In the genomic region with DNA sequence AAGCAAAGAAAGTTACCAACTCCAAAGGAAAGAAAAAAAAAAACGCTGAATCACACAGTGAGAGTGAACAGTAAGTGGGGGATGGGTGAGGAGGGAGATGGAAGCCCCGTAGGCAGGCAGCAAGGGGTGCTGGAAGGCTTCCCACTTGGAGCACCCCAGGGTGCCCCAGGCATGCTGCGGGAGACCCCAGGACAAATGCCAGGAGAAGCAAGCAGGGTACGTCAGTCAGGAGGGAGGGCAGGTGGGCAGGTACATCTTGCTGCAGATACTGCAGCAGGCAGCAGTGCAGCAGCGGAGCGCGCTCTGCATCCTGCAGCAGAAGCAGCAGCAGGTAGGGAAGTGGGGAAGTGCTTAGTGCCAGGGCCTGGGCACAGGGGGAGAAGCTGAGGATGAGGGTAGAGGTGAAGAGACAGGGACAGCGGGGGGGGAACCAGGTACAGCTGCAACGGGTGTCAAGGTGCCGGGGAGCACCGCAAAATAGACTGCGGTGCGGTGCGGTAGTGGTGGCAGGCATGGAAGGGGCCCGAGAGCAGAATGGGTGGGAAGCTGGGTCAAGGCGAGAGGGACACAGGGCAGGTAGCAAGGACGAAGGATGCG, we compare ENCODE assay signal across 8 mouse cellular contexts. TPM values are rescaled to one million over a fixed set of nuclear protein-coding genes. Genes with fewer than 3 reads are reported as not detected.
A peak's percentile ranks its signal among the peaks of the same experiment; 100 is the strongest.
DNase-seq lines count a peak whose midpoint lies in the region; ATAC-seq lines count a peak whose summit lies in the region.

Gene Nphp4, plus strand, starts transcription at position 280 of the 597 bp plus-strand sequence.

- peaks cover 14% of the 10 kb centered on the region for H3K4me1 ChIP-seq in embryonic facial prominence, embryonic 12.5 days
- peaks cover 39% of the 10 kb centered on the region for H3K4me1 ChIP-seq in midbrain, embryonic 13.5 days (replicated peaks)

- peak within 1 kb of the TSS; percentile 79 for H3K4me3 ChIP-seq in embryonic facial prominence, embryonic 12.5 days
- peak within 1 kb of the TSS; percentile 69 for H3K4me3 ChIP-seq in midbrain, embryonic 13.5 days (replicated peaks)

- WGBS in embryonic facial prominence, embryonic 12.5 days, result 5% methylated on average over 18 of the region's 18 CpGs
- WGBS in midbrain, embryonic 13.5 days, result 2% methylated on average over 18 of the region's 18 CpGs

- H3K9ac ChIP-seq in embryonic facial prominence, embryonic 12.5 days, result peak within 1 kb of the TSS; percentile 78
- peak within 1 kb of the TSS; percentile 84 for H3K9ac ChIP-seq in midbrain, embryonic 13.5 days (replicated peaks)

- peaks cover 18% of the 10 kb centered on the region for H3K27me3 ChIP-seq in embryonic facial prominence, embryonic 12.5 days
- H3K27me3 ChIP-seq in midbrain, embryonic 13.5 days, result peaks cover 15% of the 10 kb centered on the region

- no peak within 1 kb of the TSS for H3K27ac ChIP-seq in embryonic facial prominence, embryonic 12.5 days
- peak within 1 kb of the TSS; percentile 90 for H3K27ac ChIP-seq in midbrain, embryonic 13.5 days

- intact Hi-C loops in gastrocnemius, postnatal 36 days (cut with DNase I), result no loop called here

- H3K4me2 ChIP-seq in embryonic facial prominence, embryonic 12.5 days (replicated peaks), result peak within 1 kb of the TSS; percentile 71
- H3K4me2 ChIP-seq in midbrain, embryonic 13.5 days (replicated peaks), result peak within 1 kb of the TSS; percentile 74

- H3K9me3 ChIP-seq in embryonic facial prominence, embryonic 12.5 days, result peaks cover 11% of the 10 kb centered on the region; the same call in 1 of the 2 replicates
- peaks cover 13% of the 10 kb centered on the region for H3K9me3 ChIP-seq in midbrain, embryonic 13.5 days

- ATAC-seq in embryonic facial prominence, embryonic 12.5 days (ENCODE audit: insufficient number of reproducible peaks, insufficient read depth, low FRiP score, low TSS enrichment), result no peak
- no peak for ATAC-seq in midbrain, embryonic 13.5 days
- no peak for ATAC-seq in megakaryocyte progenitor cell, adult 5-6 weeks (replicated peaks; ENCODE audit: poor library complexity)

- H3K36me3 ChIP-seq in embryonic facial prominence, embryonic 12.5 days, result no peaks in the 10 kb centered on the region
- peaks cover 15% of the 10 kb centered on the region for H3K36me3 ChIP-seq in midbrain, embryonic 13.5 days

- peak; percentile 19 for DNase-seq in kidney, postnatal 10 days
- DNase-seq in kidney, adult 18-20 months, result no peak
- peak; percentile 7 for DNase-seq in T-cell, adult 2 months (ENCODE audit: low spot score)
- DNase-seq in layer of hippocampus, adult 9-11 months, result peak; percentile 53
- DNase-seq in gastrocnemius, postnatal 36 days, result no peak

RNA-seq across cellular contexts. Expression of gene Nphp4, which starts in this region (rescaled TPM):
- 4.2 TPM in 2 replicates for polyA plus RNA-seq in embryonic facial prominence, embryonic 12.5 days (2016; fragmentation: Nextera tagmentation; extraction: Ambion mirVana)
- 6.2 and 6.5 TPM in 2 replicates for polyA plus RNA-seq in midbrain, embryonic 13.5 days (2015; fragmentation: Nextera tagmentation; extraction: Ambion mirVana)
- 0.39 and 0.72 TPM in 2 replicates for total RNA-seq in megakaryocyte progenitor cell, adult 5-6 weeks (2015)
- 0.12 and 0.14 TPM in 2 replicates for total RNA-seq in megakaryocyte progenitor cell, adult 5-6 weeks (2017)
- total RNA-seq in gastrocnemius, postnatal 36 days (2021), result under 1 TPM; 0.66 to 0.96 TPM

Comparison
In these comparisons a context has a peak if more than half of its experiments do, and no peak if none do; other contexts are left out.
1. DNase-seq: peak in kidney, postnatal 10 days (single experiment), T-cell, adult 2 months (single experiment) and layer of hippocampus, adult 9-11 months (single experiment); none in kidney, adult 18-20 months (single experiment) and gastrocnemius, postnatal 36 days (0 of 2).